Mouse (Mus musculus) gonadal fat pad, adult 2 months (tissue): ENCODE measurements around the gene Pdlim3. TPM values are rescaled to one million over a fixed set of nuclear protein-coding genes. Genes with fewer than 3 reads are reported as not detected.
A peak's percentile ranks its signal among the peaks of the same experiment; 100 is the strongest.

Experiments used
- DNase-seq: peaks from one replicate; pipeline ENCODE4 v3.0.0-alpha.2; 2012; ENCODE audit warnings: low read depth
- polyA plus RNA-seq: library from polyadenylated mRNA; depleted of rRNA; stranded (reverse); fragments of >200 nt; gene quantifications from 2 replicates; pipeline ENCODE4 v1.2.3, GENCODE M21; 2012; rRNA removed

The Pdlim3 gene
- polyA plus RNA-seq, 1 experiment = 49.0 TPM

GRCm38 (mm10) chr8:45905591-45906250 is 20.5 kb downstream of the Pdlim3 start:
- no peak for DNase-seq

- DNase-seq = no peak
Measured at GRCm38 (mm10) chr8:45906251-45906619, 21.0 kb downstream of the Pdlim3 start.

- no peak for DNase-seq
Measured at GRCm38 (mm10) chr8:45913707-45914106, 28.4 kb downstream of the Pdlim3 start.

GRCm38 (mm10) chr8:45916496-45916895 is 31.2 kb downstream of the Pdlim3 start:
- DNase-seq = no peak

GRCm38 (mm10) chr8:45917040-45917679 is 31.9 kb downstream of the Pdlim3 start:
- no peak for DNase-seq

- no peak for DNase-seq
Measured at GRCm38 (mm10) chr8:45918891-45919290, 33.6 kb downstream of the Pdlim3 start.

GRCm38 (mm10) chr8:45920392-45920791 is 35.1 kb downstream of the Pdlim3 start:
- no peak for DNase-seq

GRCm38 (mm10) chr8:45922116-45922515 is 36.9 kb downstream of the Pdlim3 start:
- no peak for DNase-seq

GRCm38 (mm10) chr8:45934582-45935014 is 49.3 kb downstream of the Pdlim3 start, which contains the start of gene Ccdc110:
Gene Ccdc110, plus strand, starts transcription at chr8:45934619.
- DNase-seq = peak; percentile 26

GRCm38 (mm10) chr8:45936986-45937385 is 51.7 kb downstream of the Pdlim3 start:
- DNase-seq = no peak

- no peak for DNase-seq
Measured at GRCm38 (mm10) chr8:45946283-45946682, 61.0 kb downstream of the Pdlim3 start.

GRCm38 (mm10) chr8:45950622-45951021 is 65.4 kb downstream of the Pdlim3 start:
- no peak for DNase-seq

Other genes with a start within 250 kb of the Pdlim3 start
- gene Ccdc110, start 49.2 kb downstream of the Pdlim3 start, polyA plus RNA-seq = 0.04 and 0.16 TPM in 2 replicates
- 1.6 and 1.8 TPM in 2 replicates for gene 1700029J07Rik, start 89.8 kb downstream of the Pdlim3 start, polyA plus RNA-seq
- 26.8 and 28.8 TPM in 2 replicates for gene Ufsp2, start 90.1 kb downstream of the Pdlim3 start, polyA plus RNA-seq
- gene Lrp2bp, start 113.8 kb downstream of the Pdlim3 start, polyA plus RNA-seq = 0.22 and 0.33 TPM in 2 replicates
- gene Ankrd37, start 120.2 kb downstream of the Pdlim3 start, polyA plus RNA-seq = 3.3 and 4.1 TPM in 2 replicates